Mouse (Mus musculus): ENCODE results near the gene Mad1l1.

Gene Mad1l1

GRCm38 (mm10) chr5:140258633-140259032, 62.7 kb downstream of the Mad1l1 start:
- DNase-seq (ENCODE audit: low spot score), result no peak

- no peak for DNase-seq (ENCODE audit: low spot score)
Measured at GRCm38 (mm10) chr5:140258035-140258434, 63.3 kb downstream of the Mad1l1 start.

GRCm38 (mm10) chr5:140257439-140257838, 63.9 kb downstream of the Mad1l1 start:
- DNase-seq (ENCODE audit: low spot score), result no peak

DNA sequence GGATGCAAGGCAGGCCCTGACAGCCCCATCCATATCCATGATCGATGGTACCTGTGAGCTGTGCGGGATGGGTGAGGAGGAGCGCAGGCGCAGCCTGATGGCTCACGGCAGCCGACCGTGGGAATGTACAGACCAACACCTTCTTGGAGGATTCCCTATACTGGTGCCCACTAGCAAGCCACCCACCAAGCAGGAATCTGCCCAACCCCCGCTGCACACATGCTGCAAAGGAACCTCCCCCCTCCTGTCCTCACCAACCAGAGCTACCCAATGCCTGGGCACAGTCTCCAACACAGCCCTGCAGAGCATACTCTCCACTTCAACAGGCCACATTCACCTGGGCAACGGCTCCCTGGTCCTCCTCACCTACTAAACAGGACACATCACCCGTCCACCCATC, 64.7 kb downstream of the Mad1l1 start:
- DNase-seq (ENCODE audit: low spot score), result no peak

DNA sequence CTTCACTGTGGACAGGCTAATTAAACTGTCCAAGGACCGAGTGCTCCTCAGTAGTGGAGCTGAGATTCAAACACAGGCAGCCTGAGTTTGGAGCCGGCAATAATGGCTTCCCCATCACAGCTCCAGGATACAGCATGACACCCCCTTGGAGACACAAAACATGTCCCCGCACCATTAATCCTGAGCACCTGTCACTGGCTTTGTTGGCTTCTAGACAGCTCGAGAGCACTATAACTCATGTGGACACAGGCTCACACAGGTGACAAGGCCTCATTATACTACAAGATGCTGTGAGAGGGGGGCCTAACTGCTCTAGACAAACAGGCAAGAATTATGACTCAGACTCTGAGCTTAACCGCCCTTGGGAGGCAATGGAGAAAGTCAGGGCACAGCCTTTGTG, 66.1 kb downstream of the Mad1l1 start:
- no peak for DNase-seq (ENCODE audit: low spot score)

DNA sequence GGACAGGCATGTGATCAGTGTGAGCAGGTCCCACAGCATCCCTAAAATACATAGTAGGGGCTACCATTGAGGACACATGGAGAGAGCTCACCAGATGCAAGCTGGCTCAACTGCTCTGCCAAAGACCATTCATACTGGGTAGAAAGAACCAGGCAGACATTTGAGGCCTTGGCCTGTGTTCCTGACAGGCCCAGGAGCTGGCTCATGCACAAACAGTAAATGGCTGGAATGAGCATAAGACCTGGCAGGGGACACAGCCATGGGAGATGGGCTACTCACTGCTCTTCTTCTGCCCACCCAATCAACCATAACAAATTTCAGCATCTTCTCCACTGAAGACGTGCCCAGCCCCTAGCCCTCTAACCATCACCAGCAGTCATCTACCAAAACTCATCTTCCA, 66.7 kb downstream of the Mad1l1 start:
- DNase-seq (ENCODE audit: low spot score), result no peak

DNA sequence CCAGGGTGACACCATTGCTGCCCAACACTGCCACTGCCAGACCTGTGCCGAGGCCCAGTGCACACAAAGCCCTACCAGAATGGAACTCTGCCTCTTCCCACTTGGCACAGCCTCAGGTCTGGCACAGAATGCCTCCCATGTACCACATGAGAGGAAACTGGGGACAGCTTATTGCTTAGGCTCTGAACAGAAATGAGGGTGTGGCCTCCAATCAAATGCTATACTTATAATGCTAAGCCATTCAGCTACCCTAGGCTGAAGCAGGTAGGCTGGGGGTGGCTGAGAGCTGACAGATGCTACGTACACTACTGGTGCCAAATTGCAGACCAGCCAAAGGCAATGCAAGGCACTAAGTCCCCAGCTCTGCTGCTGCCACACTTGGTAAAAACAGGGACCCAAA, 69.4 kb downstream of the Mad1l1 start:
- no peak for DNase-seq (ENCODE audit: low spot score)

DNA sequence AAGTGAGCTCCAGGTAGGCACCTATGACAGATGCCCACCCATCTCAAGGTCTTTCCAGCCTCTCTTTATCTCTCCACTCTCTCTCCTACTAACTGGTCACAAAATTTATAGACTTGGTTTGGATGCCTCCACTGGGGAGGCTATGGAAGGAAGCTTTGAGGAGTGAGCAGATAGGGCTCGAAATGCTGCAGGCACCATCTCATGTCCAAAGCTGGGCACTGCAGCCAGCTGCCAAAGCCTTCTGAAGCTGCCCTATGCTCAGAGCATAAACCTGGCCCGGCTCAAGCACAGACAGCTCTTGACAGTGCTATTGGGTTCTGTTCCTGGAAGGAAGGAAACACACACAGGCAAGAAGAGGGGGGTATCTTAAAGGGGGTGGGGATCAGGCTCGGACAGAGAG, 71.0 kb downstream of the Mad1l1 start:
- DNase-seq (ENCODE audit: low spot score), result no peak

DNA sequence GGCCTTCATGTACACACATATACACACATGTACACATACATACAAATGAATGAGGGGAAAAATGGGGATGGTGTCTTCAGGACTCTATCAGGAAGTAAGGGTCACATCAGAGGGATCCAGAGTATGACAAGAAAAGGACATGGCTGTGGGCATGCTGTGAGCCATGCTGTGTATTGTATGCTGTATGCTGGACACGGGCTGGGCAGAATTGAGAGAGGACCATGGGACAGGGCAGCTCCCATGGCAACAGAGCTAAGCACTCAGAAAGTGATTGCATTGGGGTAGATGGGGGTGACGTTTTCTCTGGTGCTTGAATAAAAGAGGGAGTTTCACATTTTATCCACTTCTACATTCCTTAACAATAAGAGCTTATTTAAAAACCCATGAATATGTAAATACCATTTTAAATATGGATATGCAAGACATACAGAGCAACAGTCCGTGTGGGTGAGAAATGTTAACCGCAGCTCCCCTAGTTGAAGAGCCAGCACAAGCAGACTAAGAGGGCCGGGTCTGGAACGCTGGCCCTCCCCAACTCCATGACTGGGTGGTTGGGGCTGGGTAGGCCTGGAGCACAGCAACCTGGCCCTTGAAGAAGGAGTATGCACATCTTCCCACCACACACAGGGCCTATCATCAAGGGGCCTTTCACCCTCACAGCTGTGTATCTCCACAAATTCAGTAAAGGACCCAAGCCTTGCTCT, 71.8 kb downstream of the Mad1l1 start:
- no peak for DNase-seq (ENCODE audit: low spot score)

DNA sequence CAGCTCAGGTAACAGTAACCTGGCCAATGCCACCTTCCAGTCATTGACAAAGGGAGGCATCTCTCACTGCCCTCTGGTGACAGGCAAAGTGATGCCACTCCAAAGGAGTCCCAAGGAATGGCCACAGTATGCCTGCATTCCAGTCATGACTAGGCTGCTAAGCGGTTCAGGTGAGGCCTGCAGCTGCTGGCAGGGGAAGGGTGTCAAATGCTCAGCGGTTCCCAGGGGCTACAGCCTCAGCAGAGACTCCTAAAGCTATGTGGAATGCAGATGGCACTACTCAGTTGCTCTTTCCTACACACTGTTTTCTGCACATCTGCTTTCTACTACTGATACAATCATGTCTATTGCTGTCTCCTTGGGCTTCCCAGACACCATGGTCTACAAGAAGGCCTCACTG, 73.3 kb downstream of the Mad1l1 start:
- DNase-seq (ENCODE audit: low spot score), result no peak

DNA sequence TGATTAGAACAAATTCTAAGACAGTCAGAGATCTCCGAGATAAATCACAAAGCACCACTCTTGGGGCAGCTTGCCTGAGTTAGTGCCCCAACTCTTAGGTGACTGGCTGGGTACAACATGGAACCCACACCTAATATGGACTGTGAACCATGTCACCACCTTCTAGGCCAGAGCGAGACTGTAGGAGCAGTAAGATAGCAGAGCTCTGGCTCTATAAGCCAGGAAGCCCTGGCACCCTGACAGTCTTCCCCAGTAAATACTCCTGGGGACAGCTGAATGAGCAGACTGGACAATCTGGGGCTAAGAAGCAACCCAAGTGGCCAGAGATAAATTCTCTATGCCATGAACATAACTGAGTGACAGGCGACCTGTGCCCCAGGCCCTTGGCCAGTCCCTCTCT, 81.1 kb downstream of the Mad1l1 start:
- no peak for DNase-seq (ENCODE audit: low spot score)

- DNase-seq (ENCODE audit: low spot score), result no peak
Measured at GRCm38 (mm10) chr5:140238880-140239279, 82.5 kb downstream of the Mad1l1 start.

- DNase-seq (ENCODE audit: low spot score), result no peak
Measured at GRCm38 (mm10) chr5:140230818-140231217, 90.5 kb downstream of the Mad1l1 start.

DNA sequence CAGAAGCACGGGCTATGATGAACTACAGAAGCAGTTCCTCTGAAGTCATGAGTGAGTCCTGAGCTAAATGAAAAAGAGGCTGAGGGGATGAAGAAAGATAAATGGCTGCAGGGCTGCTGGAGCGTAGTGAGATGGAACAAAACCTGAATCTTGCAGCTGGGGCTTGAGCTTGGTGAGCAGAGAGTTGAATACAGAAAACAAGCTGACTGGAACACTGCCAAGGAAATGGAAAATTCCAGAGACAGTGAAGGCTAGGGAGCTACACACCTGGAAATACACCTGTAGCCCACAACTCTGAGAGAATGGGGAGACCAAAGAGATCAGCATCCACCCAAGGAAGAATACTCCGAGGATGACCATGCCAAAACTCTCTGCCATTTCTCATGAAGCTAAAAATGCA, 93.0 kb downstream of the Mad1l1 start:
- no peak for DNase-seq (ENCODE audit: low spot score)

DNA sequence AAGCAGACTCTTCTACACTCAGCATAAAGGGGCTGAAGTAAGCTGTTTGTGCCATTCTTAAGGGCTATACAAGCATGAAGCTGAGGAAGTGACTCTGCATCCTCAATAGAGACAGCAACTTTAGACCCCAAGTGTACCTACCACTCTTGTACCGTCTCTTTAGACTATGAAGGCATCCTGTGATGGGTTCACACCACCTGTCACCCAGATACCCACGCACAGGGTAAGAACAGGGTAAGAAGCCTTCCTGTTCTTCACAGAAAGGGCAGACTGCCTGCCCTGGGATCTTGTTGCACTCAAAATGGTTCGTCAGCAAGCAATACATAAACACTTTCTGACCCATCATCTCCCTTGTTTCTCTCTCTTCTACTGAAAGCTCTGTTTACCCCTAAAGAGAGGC, 94.5 kb downstream of the Mad1l1 start:
- DNase-seq (ENCODE audit: low spot score), result no peak

- DNase-seq (ENCODE audit: low spot score), result no peak
Measured at GRCm38 (mm10) chr5:140225881-140226280, 95.5 kb downstream of the Mad1l1 start.

GRCm38 (mm10) chr5:140225103-140225502, 96.2 kb downstream of the Mad1l1 start:
- no peak for DNase-seq (ENCODE audit: low spot score)

DNA sequence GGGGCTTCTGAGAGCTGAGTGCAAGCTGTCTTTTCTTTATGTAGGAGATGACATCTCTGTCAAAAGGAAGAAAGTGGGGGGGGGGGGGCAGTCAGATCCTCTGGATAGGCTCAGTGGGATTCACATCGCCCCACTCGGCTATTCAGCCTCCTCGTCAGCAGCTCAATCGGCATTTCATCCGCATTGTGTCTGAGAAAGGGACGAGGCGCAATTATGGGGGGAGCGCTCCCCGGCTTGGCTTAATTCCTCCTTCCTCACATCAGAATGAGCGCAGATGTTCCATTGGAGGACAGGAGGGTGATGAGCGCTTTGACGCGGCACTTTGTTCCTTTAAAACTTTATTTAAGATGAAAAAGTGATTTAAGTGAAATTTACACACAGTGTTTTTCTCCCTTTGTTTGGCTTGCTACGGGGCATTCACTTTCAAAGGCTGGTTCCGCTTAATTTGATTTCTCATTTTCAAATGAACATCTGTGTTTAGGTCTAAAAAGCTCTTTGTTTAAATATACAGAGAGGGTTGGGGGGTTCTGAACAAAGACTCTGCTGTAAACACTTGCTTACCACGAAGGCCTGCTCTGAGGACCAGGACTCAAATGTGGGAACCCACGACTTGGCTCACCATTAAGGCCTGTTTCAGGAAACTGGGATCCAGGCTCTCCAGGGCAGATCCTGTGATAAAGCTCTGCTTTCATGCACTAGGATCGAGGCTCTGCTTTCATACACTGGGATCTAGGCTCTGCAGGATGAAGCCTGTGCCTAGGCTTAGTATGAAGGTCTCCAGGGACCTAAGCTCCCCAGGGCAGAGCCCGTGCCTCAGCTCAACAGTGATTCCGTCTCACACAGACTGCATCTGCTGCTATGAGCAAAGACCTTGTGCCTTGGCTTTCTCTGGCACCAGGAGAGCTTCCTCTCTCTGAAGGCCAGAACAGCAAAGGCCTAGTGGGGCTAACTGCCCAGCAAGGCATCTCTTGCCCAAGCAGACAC, 98.0 kb downstream of the Mad1l1 start:
- no peak for DNase-seq (ENCODE audit: low spot score)

- DNase-seq (ENCODE audit: low spot score), result no peak
Measured at GRCm38 (mm10) chr5:140221016-140221650, 100.2 kb downstream of the Mad1l1 start.

DNA sequence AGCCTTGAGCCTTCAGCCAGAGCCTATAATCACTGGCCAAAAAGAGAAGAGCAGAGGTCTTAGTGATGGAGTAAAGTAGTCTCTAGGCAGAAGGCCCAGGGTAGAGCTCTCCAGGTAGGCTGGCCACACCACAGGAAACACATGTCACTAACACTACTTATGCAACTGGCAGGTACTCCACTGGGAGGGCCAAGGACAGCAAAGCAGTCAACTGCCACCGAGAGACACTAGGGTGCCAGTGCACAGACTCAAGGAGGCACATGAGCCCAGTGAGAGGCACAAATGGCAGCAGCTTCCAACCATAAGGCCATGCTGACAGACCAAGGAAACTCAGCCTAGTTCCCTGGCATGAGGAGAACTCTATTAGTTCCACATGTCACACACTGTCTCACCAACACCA, 102.1 kb downstream of the Mad1l1 start:
- DNase-seq (ENCODE audit: low spot score), result peak; percentile 29

DNA sequence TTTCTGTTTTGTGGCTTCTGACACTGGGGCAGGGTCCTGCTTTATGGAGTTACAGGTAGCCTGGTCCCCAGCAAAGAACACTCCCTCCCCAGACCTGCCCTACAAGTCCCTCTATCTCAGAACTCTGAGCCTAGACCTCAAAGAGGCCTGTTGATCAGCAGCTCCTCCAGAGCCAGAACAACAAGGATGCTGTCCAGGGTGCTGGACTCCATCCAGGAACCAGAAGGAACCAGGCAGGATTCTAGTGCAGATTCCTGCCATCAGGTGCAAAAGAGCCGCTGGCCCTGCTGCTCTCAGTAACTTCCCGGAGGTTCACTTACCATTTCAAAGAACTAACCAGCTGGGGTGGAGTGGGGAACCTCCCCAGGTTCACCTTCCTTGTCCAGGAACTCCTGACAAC, 103.5 kb downstream of the Mad1l1 start:
- no peak for DNase-seq (ENCODE audit: low spot score)

DNA sequence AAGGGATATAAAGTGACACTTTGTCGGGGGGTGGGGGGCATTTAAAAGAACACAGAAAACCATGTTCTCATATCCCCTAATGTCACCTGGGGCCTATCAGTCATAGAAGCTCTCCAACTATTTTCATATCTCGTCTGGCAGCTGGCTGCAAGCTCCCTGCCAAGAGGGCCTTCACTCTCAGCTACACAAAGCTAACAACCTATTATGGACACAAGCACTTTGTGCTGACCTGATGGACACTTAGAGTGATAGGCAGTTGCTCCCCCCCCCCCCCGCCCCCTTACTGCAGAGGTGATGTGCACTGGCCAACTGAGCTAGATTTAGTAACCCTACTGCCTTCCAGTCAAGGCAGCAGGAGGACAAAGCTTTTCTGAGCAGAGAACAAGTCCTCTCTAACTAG, 104.3 kb downstream of the Mad1l1 start:
- DNase-seq (ENCODE audit: low spot score), result no peak
